Mouse (Mus musculus): Measurements from ENCODE around the gene Anks1b. TPM values are rescaled to one million over a fixed set of nuclear protein-coding genes. Genes with fewer than 3 reads are reported as not detected.

The Anks1b gene
- polyA plus RNA-seq, 1 experiment, result 0.03 TPM

- WGBS, result 85% methylated on average over 3 of the region's 3 CpGs
- no peak overlapping the region for H3K27ac ChIP-seq (ENCODE audit: insufficient read depth, low read depth, low read length)
Measured at GRCm38 (mm10) chr10:90003980-90004729, 130.8 kb downstream of the Anks1b start.

DNA sequence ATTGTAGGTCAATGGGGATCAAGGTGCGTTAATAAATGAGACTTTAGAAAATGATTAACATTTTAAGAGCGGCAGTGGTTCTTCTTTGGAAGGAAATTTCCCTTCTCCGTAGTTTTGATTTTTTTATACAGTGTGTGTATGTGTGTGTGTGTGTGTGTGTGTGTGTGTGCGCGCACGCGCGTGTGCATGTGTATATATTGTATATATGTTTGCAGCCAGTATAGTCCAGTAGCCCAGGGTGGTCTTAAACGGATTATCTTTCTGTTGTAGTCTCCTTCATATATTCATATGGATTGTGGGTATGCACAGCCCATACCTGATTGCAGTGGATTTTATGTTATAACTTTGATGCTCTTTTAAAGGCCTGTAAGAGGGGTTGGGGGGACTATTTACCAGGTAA is 131.6 kb downstream of the Anks1b start:
- TF ChIP-seq CTCF (IDR thresholded peaks at IDR 0.05; ENCODE audit: extremely low read depth, insufficient read length, insufficient replicate concordance, low read depth, low read length) (no peak), POLR2A (IDR thresholded peaks at IDR 0.05; ENCODE audit: low read depth, low read length) (no peak)
- Histone ChIP-seq H3K4me1 (ENCODE audit: control insufficient read depth, insufficient read depth, insufficient read length, low read length) (no peaks in the 10 kb centered on the region), H3K4me3 (ENCODE audit: low read depth, low read length) (no peak overlapping the region), H3K27me3 (ENCODE audit: control insufficient read depth, insufficient read depth, low read length) (no peaks in the 10 kb centered on the region), H3K36me3 (ENCODE audit: control insufficient read depth, insufficient read depth, low read length) (no peaks in the 10 kb centered on the region), H3K27ac (ENCODE audit: insufficient read depth, low read depth, low read length) (no peak overlapping the region)
- 74% methylated on average over 9 of the region's 9 CpGs for WGBS

More at GRCm38 (mm10) chr10:90003980-90004729, 130.8 kb downstream of the Anks1b start:
- Histone ChIP-seq H3K36me3 (ENCODE audit: control insufficient read depth, insufficient read depth, low read length) (no peaks in the 10 kb centered on the region), H3K4me3 (ENCODE audit: low read depth, low read length) (no peak overlapping the region), H3K4me1 (ENCODE audit: control insufficient read depth, insufficient read depth, insufficient read length, low read length) (no peaks in the 10 kb centered on the region), H3K27me3 (ENCODE audit: control insufficient read depth, insufficient read depth, low read length) (no peaks in the 10 kb centered on the region)
- TF ChIP-seq POLR2A (IDR thresholded peaks at IDR 0.05; ENCODE audit: low read depth, low read length), result no peak
- no peak for TF ChIP-seq CTCF (IDR thresholded peaks at IDR 0.05; ENCODE audit: extremely low read depth, insufficient read length, insufficient replicate concordance, low read depth, low read length)

- H3K27ac ChIP-seq (ENCODE audit: insufficient read depth, low read depth, low read length), result no peak overlapping the region
- TF ChIP-seq CTCF (IDR thresholded peaks at IDR 0.05; ENCODE audit: extremely low read depth, insufficient read length, insufficient replicate concordance, low read depth, low read length) (no peak), POLR2A (IDR thresholded peaks at IDR 0.05; ENCODE audit: low read depth, low read length) (no peak)
- 82% methylated on average over 14 of the region's 14 CpGs for WGBS
- no peak overlapping the region for H3K4me3 ChIP-seq (ENCODE audit: low read depth, low read length)
- no peaks in the 10 kb centered on the region for H3K4me1 ChIP-seq (ENCODE audit: control insufficient read depth, insufficient read depth, insufficient read length, low read length)
- H3K27me3 ChIP-seq (ENCODE audit: control insufficient read depth, insufficient read depth, low read length), result no peaks in the 10 kb centered on the region
- no peaks in the 10 kb centered on the region for H3K36me3 ChIP-seq (ENCODE audit: control insufficient read depth, insufficient read depth, low read length)
Measured at GRCm38 (mm10) chr10:90033037-90033436, 159.7 kb downstream of the Anks1b start.

DNA sequence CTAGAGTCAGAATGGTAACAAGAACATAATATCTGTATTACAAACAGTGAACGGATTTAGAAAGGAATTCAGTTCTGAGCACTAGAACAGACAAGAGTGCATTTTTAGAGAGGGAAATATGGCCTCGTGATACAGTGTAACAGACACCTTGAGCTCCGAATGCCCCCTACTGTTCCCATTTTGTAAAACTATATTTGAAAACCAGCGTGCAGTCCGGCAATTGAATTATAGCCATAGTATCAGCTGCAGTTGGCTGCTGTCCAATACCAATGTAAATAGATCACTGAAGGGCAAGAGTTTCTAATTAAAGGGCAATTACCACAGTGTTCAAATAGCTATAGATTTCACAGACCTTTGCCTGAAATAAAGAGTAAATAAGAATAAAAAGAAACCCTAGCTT is 170.0 kb downstream of the Anks1b start:
- Histone ChIP-seq H3K27me3 (ENCODE audit: control insufficient read depth, insufficient read depth, low read length) (no peaks in the 10 kb centered on the region), H3K4me3 (ENCODE audit: low read depth, low read length) (no peak overlapping the region), H3K4me1 (ENCODE audit: control insufficient read depth, insufficient read depth, insufficient read length, low read length) (no peaks in the 10 kb centered on the region), H3K36me3 (ENCODE audit: control insufficient read depth, insufficient read depth, low read length) (no peaks in the 10 kb centered on the region), H3K27ac (ENCODE audit: insufficient read depth, low read depth, low read length) (no peak overlapping the region)
- no peak for TF ChIP-seq POLR2A (IDR thresholded peaks at IDR 0.05; ENCODE audit: low read depth, low read length)
- no peak for TF ChIP-seq CTCF (IDR thresholded peaks at IDR 0.05; ENCODE audit: extremely low read depth, insufficient read length, insufficient replicate concordance, low read depth, low read length)
- 13% methylated on average over 5 of the region's 5 CpGs for WGBS

DNA sequence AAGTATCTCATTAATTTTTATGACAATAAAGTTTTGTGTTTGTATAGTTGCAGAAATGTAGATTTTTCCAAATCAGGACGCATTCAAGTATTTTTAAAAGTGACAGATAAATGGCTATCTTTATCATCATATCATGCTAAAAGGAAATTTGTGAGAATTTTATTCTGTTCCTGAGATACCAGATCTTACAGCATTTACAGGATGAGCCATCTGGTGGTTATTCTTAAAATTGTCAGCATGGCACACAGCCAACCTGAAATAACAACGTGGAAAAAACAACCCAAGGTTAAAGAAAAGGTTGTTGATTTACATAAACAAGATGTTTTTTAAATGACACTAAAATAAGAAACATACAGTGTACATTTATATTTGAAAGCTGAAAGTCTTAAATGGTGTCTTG is 170.5 kb downstream of the Anks1b start:
- Histone ChIP-seq H3K27me3 (ENCODE audit: control insufficient read depth, insufficient read depth, low read length) (no peaks in the 10 kb centered on the region), H3K36me3 (ENCODE audit: control insufficient read depth, insufficient read depth, low read length) (no peaks in the 10 kb centered on the region), H3K4me1 (ENCODE audit: control insufficient read depth, insufficient read depth, insufficient read length, low read length) (no peaks in the 10 kb centered on the region), H3K4me3 (ENCODE audit: low read depth, low read length) (no peak overlapping the region), H3K27ac (ENCODE audit: insufficient read depth, low read depth, low read length) (no peak overlapping the region)
- 33% methylated on average over 2 of the region's 2 CpGs for WGBS
- no peak for TF ChIP-seq CTCF (IDR thresholded peaks at IDR 0.05; ENCODE audit: extremely low read depth, insufficient read length, insufficient replicate concordance, low read depth, low read length)
- no peak for TF ChIP-seq POLR2A (IDR thresholded peaks at IDR 0.05; ENCODE audit: low read depth, low read length)

DNA sequence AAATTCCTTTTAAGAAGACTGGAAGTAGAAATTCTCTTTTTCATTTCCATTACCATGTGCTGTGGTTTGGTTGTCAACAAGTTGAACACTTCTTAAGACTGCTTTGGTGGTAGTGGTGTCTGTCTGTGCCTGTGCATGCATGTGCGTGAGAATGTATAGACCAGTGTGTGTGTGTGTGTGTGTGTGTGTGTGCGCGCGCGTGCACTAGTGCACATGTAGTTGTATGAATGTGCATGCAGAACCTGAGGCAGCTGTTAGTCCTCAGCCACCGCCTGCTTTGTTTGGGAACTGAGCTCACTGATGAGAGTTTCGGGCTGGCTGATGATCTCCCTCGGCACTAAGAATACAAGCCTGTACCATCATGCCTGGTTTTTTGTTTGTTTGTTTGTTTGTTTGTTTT is 170.9 kb downstream of the Anks1b start:
- no peaks in the 10 kb centered on the region for H3K4me1 ChIP-seq (ENCODE audit: control insufficient read depth, insufficient read depth, insufficient read length, low read length)
- no peaks in the 10 kb centered on the region for H3K36me3 ChIP-seq (ENCODE audit: control insufficient read depth, insufficient read depth, low read length)
- no peak overlapping the region for H3K27ac ChIP-seq (ENCODE audit: insufficient read depth, low read depth, low read length)
- no peak overlapping the region for H3K4me3 ChIP-seq (ENCODE audit: low read depth, low read length)
- no peak for TF ChIP-seq POLR2A (IDR thresholded peaks at IDR 0.05; ENCODE audit: low read depth, low read length)
- TF ChIP-seq CTCF (IDR thresholded peaks at IDR 0.05; ENCODE audit: extremely low read depth, insufficient read length, insufficient replicate concordance, low read depth, low read length), result no peak
- H3K27me3 ChIP-seq (ENCODE audit: control insufficient read depth, insufficient read depth, low read length), result no peaks in the 10 kb centered on the region
- 87% methylated on average over 8 of the region's 8 CpGs for WGBS

DNA sequence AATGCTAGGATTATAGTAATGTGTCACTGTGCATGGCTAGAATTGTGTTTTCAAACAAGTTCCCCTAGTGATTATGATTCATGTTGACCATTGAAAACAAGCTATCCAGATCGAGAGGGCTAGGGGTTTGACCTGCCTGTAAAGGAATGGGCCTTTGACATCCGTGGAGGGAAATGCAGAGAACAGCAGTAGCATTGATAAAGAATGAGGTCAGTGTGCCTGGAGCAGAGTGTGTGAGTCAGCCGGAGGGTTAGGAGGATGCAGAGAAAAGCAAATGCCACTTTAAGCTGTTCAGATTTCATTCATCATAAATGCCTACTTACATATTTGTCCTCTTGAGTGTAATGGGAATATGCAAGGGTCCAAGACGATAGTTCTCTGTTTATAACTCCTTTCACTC is 195.3 kb downstream of the Anks1b start:
- 58% methylated on average over 4 of the region's 4 CpGs for WGBS
- H3K27ac ChIP-seq (ENCODE audit: insufficient read depth, low read depth, low read length), result no peak overlapping the region
- TF ChIP-seq CTCF (IDR thresholded peaks at IDR 0.05; ENCODE audit: extremely low read depth, insufficient read length, insufficient replicate concordance, low read depth, low read length) (no peak), POLR2A (IDR thresholded peaks at IDR 0.05; ENCODE audit: low read depth, low read length) (no peak)
- H3K4me1 ChIP-seq (ENCODE audit: control insufficient read depth, insufficient read depth, insufficient read length, low read length), result no peaks in the 10 kb centered on the region
- no peaks in the 10 kb centered on the region for H3K36me3 ChIP-seq (ENCODE audit: control insufficient read depth, insufficient read depth, low read length)
- no peaks in the 10 kb centered on the region for H3K27me3 ChIP-seq (ENCODE audit: control insufficient read depth, insufficient read depth, low read length)
- H3K4me3 ChIP-seq (ENCODE audit: low read depth, low read length), result no peak overlapping the region

Measured in small intestine, adult 2 months (tissue).